ENCODE assay signal across 23 mouse cellular contexts in the genomic region with DNA sequence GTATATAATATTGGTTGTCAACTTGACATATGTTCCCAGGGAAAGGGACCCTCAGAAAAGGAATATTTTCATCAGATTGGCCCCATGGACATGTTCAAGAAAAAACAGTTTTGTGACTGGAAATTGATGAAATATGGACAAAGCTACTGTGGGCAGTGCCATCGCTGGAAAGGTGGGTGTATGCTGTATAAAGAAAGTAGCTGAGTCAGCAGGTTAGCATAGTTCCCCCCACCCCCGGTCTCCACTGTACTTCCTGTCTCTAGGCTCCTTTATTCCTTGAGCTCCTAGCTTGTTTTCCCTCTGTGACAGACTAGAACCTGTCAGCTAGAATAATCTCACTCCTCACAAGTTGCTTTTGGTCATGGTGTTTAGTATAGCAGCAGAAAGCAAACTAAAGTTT.
A peak's percentile ranks its signal among the peaks of the same experiment; 100 is the strongest.
DNase-seq lines count a peak whose midpoint lies in the region; ATAC-seq and TF ChIP-seq lines count a peak whose summit lies in the region.
"Had no signal": no experiment of that assay in that cellular context is flagged by ENCODE, and none has a peak within 500 bp of the region (broad histone marks: within the 10 kb centered on the region; RNA-seq: fewer than 3 reads in every experiment).

No protein-coding gene starts in this region.

- H3K79me2 ChIP-seq in CH12.LX (replicated peaks; ENCODE audit: control insufficient read depth, extremely low read depth, insufficient read depth, poor library complexity, severe bottlenecking) (no peaks in the 10 kb centered on the region), myocyte (ENCODE audit: control insufficient read depth, insufficient read depth) (no peaks in the 10 kb centered on the region)

- no peak for TF ChIP-seq EP300 in CH12.LX (IDR thresholded peaks at IDR 0.05; ENCODE audit: low read length)

- dilution Hi-C loops in CH12.LX (cut with MboI; ENCODE audit: extremely low pct_ligation_motif_present, extremely low pct_unique_long_range_greater_than_20kb, low sequenced_read_pairs) = no loop called here

- H3K27ac ChIP-seq in CH12.LX (ENCODE audit: insufficient read depth, low read depth) = no peak overlapping the region
- H3K27ac ChIP-seq in ES-E14 (ENCODE audit: insufficient read depth, low read depth, low read length, poor library complexity, severe bottlenecking) = no peak overlapping the region
- no peak overlapping the region for H3K27ac ChIP-seq in forebrain, embryonic 12.5 days
- H3K27ac ChIP-seq: embryonic facial prominence, embryonic 13.5 days; embryonic facial prominence, embryonic 15.5 days; forebrain, embryonic 10.5 days; forebrain, embryonic 13.5 days; forebrain, embryonic 15.5 days had no signal

- no peak for ATAC-seq in forebrain, embryonic 12.5 days (ENCODE audit: low FRiP score)
- ATAC-seq: activated CD4-positive, CD25-positive, alpha-beta regulatory T cell, adult 4 months; forebrain, embryonic 13.5 days; forebrain, embryonic 15.5 days; forebrain, postnatal 0 days; Patski had no signal

- H3K9me3 ChIP-seq in CH12.LX (replicated peaks; ENCODE audit: low read length) (no peaks in the 10 kb centered on the region), ES-E14 (ENCODE audit: control insufficient read depth, insufficient read depth, low read depth, low read length) (no peaks in the 10 kb centered on the region)
- H3K9me3 ChIP-seq in forebrain, embryonic 12.5 days = no peaks in the 10 kb centered on the region
- H3K9me3 ChIP-seq: embryonic facial prominence, embryonic 13.5 days; embryonic facial prominence, embryonic 15.5 days; forebrain, embryonic 10.5 days; forebrain, embryonic 13.5 days; forebrain, embryonic 15.5 days had no signal

- no peak overlapping the region for H3K4me3 ChIP-seq in CH12.LX (replicated peaks in 1 of 3; ENCODE audit: low read depth in 2 of 3, low read length in 2 of 3, poor library complexity in 1 of 3)
- H3K4me3 ChIP-seq in ES-E14 (ENCODE audit: insufficient read depth in 1 of 2, low read depth in 1 of 2, low read length in 2 of 2, poor library complexity in 1 of 2, severe bottlenecking in 1 of 2) = no peak overlapping the region
- H3K4me3 ChIP-seq in myocyte = no peak overlapping the region
- no peak overlapping the region for H3K4me3 ChIP-seq in forebrain, embryonic 12.5 days (replicated peaks)
- H3K4me3 ChIP-seq: embryonic facial prominence, embryonic 13.5 days; embryonic facial prominence, embryonic 15.5 days; erythroblast, embryonic 14.5 days; forebrain, embryonic 10.5 days; forebrain, embryonic 13.5 days; forebrain, embryonic 15.5 days had no signal

- no peak for TF ChIP-seq CTCF in CH12.LX (conservative IDR thresholded peaks at IDR 0.05 in 1 of 2, IDR thresholded peaks at IDR 0.05 in 1 of 2; ENCODE audit: low read depth in 2 of 2, low read length in 2 of 2)

- H3ac ChIP-seq in myocyte (ENCODE audit: control insufficient read depth, insufficient read length) = no peak overlapping the region

- H3K36me3 ChIP-seq in CH12.LX (replicated peaks in 1 of 2; ENCODE audit: control insufficient read depth in 1 of 2, insufficient read depth in 1 of 2, low read length in 1 of 2) = no peaks in the 10 kb centered on the region
- H3K36me3 ChIP-seq in ES-E14 (ENCODE audit: control insufficient read depth, insufficient read depth, low read length, poor library complexity, severe bottlenecking) = no peaks in the 10 kb centered on the region
- H3K36me3 ChIP-seq in myocyte (ENCODE audit: control insufficient read depth, insufficient read depth) = no peaks in the 10 kb centered on the region
- no peaks in the 10 kb centered on the region for H3K36me3 ChIP-seq in forebrain, embryonic 12.5 days (replicated peaks)
- H3K36me3 ChIP-seq: embryonic facial prominence, embryonic 13.5 days; embryonic facial prominence, embryonic 15.5 days; forebrain, embryonic 10.5 days; forebrain, embryonic 15.5 days had no signal

- TF ChIP-seq RAD21 in CH12.LX (IDR thresholded peaks at IDR 0.05; ENCODE audit: low read depth, low read length) = no peak

- H3K4me1 ChIP-seq in CH12.LX (ENCODE audit: control insufficient read depth in 1 of 2, insufficient read depth in 2 of 2) (peaks cover 0 to 3% of the 10 kb centered on the region in 2 experiments; a peak in 1 of 4 replicates), ES-E14 (ENCODE audit: control insufficient read depth in 2 of 2, insufficient read depth in 2 of 2, low read length in 2 of 2, poor library complexity in 1 of 2) (no peaks in the 10 kb centered on the region)
- no peaks in the 10 kb centered on the region for H3K4me1 ChIP-seq in forebrain, embryonic 12.5 days
- H3K4me1 ChIP-seq: embryonic facial prominence, embryonic 13.5 days; embryonic facial prominence, embryonic 15.5 days; forebrain, embryonic 10.5 days; forebrain, embryonic 13.5 days; forebrain, embryonic 15.5 days had no signal

- no peaks in the 10 kb centered on the region for H3K27me3 ChIP-seq in CH12.LX (replicated peaks)
- H3K27me3 ChIP-seq in myocyte (ENCODE audit: control insufficient read depth, insufficient read depth, insufficient read length) = no peaks in the 10 kb centered on the region
- no peaks in the 10 kb centered on the region for H3K27me3 ChIP-seq in forebrain, embryonic 12.5 days
- H3K27me3 ChIP-seq: embryonic facial prominence, embryonic 13.5 days; embryonic facial prominence, embryonic 15.5 days; forebrain, embryonic 13.5 days; forebrain, embryonic 15.5 days had no signal

- no peak overlapping the region for H3K4me2 ChIP-seq in CH12.LX (ENCODE audit: insufficient read depth, low read depth, poor library complexity, severe bottlenecking)
- H3K4me2 ChIP-seq in myocyte (ENCODE audit: low read depth) = peak overlapping the region; percentile 34
- H3K4me2 ChIP-seq in forebrain, embryonic 12.5 days = no peak overlapping the region
- H3K4me2 ChIP-seq: embryonic facial prominence, embryonic 13.5 days; embryonic facial prominence, embryonic 15.5 days; forebrain, embryonic 13.5 days; forebrain, embryonic 15.5 days had no signal

- no peak for DNase-seq in CH12.LX (ENCODE audit: extremely low read depth)
- no peak for DNase-seq in ES-E14 (ENCODE audit: low read depth, low spot score)
- no peak for DNase-seq in layer of hippocampus, postnatal 25 days (ENCODE audit: extremely low spot score in 1 of 2, low spot score in 1 of 2)
- DNase-seq: adrenal gland, adult 8-10 months; adrenal gland, postnatal 14 days; adrenal gland, postnatal 36 days; cerebellum, adult 11-12 months; cerebellum, adult 2 months; cerebellum, adult 9-10 months; cerebellum, postnatal 10 days; cerebellum, postnatal 36 days; embryo, embryonic 11 days; forebrain, postnatal 0 days had no signal

- TF ChIP-seq POLR2A in CH12.LX (IDR thresholded peaks at IDR 0.05; ENCODE audit: low read depth, low read length) (no peak), myocyte (IDR thresholded peaks at IDR 0.05; ENCODE audit: insufficient read length, low read depth) (no peak)

- WGBS in forebrain, embryonic 12.5 days = 88% methylated on average over 2 of the region's 2 CpGs

- in situ Hi-C loops in CH12.LX (cut with MboI; ENCODE audit: low pct_ligation_motif_present, low pct_unique_long_range_greater_than_20kb, low sequenced_read_pairs) = no loop called here
- in situ Hi-C loops in ES-E14 (cut with MboI; ENCODE audit: low sequenced_read_pairs in 2 of 2, unreplicated experiment in 2 of 2) = no loop called here

- no peak overlapping the region for H3K9ac ChIP-seq in CH12.LX (ENCODE audit: insufficient read depth, low read depth)
- no peak overlapping the region for H3K9ac ChIP-seq in ES-E14 (ENCODE audit: insufficient read depth, low read depth, low read length, poor library complexity, severe bottlenecking)
- H3K9ac ChIP-seq in forebrain, embryonic 12.5 days = no peak overlapping the region
- H3K9ac ChIP-seq: embryonic facial prominence, embryonic 13.5 days; embryonic facial prominence, embryonic 15.5 days; forebrain, embryonic 13.5 days; forebrain, embryonic 15.5 days; forebrain, postnatal 0 days had no signal

TF ChIP-seq in CH12.LX, 34 proteins besides CTCF, POLR2A, EP300 and RAD21:
- no peak for TF ChIP-seq KAT2A (IDR thresholded peaks at IDR 0.05; ENCODE audit: insufficient replicate concordance, low read length)
- TF ChIP-seq CHD1 (IDR thresholded peaks at IDR 0.05; ENCODE audit: low read depth, low read length) = no peak
- no peak for TF ChIP-seq PAX5 (IDR thresholded peaks at IDR 0.05; ENCODE audit: low read length)
- no peak for TF ChIP-seq TCF12 (IDR thresholded peaks at IDR 0.05; ENCODE audit: low read depth, low read length)
- peak; percentile 92 for TF ChIP-seq MAFK (IDR thresholded peaks at IDR 0.05; ENCODE audit: insufficient replicate concordance, low read length)
- no peak for TF ChIP-seq JUN (IDR thresholded peaks at IDR 0.05; ENCODE audit: insufficient read depth, low read depth, low read length)

TF ChIP-seq in ES-E14, 5 proteins besides CTCF, POLR2A, EP300 and RAD21:
- TF ChIP-seq ZNF384 (IDR thresholded peaks at IDR 0.05; ENCODE audit: low read depth, low read length) = no peak
- peak; percentile 91 for TF ChIP-seq MAFK (IDR thresholded peaks at IDR 0.05; ENCODE audit: insufficient read depth, low read depth, low read length)
- no peak for TF ChIP-seq CHD2 (IDR thresholded peaks at IDR 0.05; ENCODE audit: low read depth, low read length)
TF ChIP-seq in ES-E14: peak in this region for 1.

TF ChIP-seq in myocyte, 11 proteins besides CTCF, POLR2A, EP300 and RAD21:
- no peak for TF ChIP-seq USF1 (IDR thresholded peaks at IDR 0.05; ENCODE audit: low read depth)
- TF ChIP-seq CEBPB (IDR thresholded peaks at IDR 0.05; ENCODE audit: insufficient read depth, poor library complexity, severe bottlenecking) = no peak
- TF ChIP-seq SRF (IDR thresholded peaks at IDR 0.05; ENCODE audit: control insufficient read depth, insufficient read length, low read depth) = no peak
- TF ChIP-seq MYOD1 (IDR thresholded peaks at IDR 0.05; ENCODE audit: control insufficient read depth in 1 of 3, insufficient read length in 2 of 3, low read depth in 2 of 3) = no peak
- TF ChIP-seq POLR2AphosphoS2 (IDR thresholded peaks at IDR 0.05; ENCODE audit: insufficient read length, low read depth) = no peak
- no peak for TF ChIP-seq TCF3 (IDR thresholded peaks at IDR 0.05; ENCODE audit: insufficient read length, low read depth)
- TF ChIP-seq MAX (IDR thresholded peaks at IDR 0.05; ENCODE audit: low read depth) = no peak
- TF ChIP-seq MYOG (IDR thresholded peaks at IDR 0.05; ENCODE audit: control insufficient read depth in 1 of 3, insufficient read depth in 1 of 3, insufficient read length in 2 of 3, low read depth in 2 of 3) = no peak
- TF ChIP-seq REST (IDR thresholded peaks at IDR 0.05; ENCODE audit: insufficient read depth, insufficient read length) = no peak
- no peak for TF ChIP-seq TCF12 (IDR thresholded peaks at IDR 0.05; ENCODE audit: insufficient read depth, poor library complexity, severe bottlenecking)
- no peak for TF ChIP-seq E2F4 (IDR thresholded peaks at IDR 0.05; ENCODE audit: insufficient read depth)
